Comparison of ENCODE assay signal across 8 mouse cellular contexts in the genomic region with DNA sequence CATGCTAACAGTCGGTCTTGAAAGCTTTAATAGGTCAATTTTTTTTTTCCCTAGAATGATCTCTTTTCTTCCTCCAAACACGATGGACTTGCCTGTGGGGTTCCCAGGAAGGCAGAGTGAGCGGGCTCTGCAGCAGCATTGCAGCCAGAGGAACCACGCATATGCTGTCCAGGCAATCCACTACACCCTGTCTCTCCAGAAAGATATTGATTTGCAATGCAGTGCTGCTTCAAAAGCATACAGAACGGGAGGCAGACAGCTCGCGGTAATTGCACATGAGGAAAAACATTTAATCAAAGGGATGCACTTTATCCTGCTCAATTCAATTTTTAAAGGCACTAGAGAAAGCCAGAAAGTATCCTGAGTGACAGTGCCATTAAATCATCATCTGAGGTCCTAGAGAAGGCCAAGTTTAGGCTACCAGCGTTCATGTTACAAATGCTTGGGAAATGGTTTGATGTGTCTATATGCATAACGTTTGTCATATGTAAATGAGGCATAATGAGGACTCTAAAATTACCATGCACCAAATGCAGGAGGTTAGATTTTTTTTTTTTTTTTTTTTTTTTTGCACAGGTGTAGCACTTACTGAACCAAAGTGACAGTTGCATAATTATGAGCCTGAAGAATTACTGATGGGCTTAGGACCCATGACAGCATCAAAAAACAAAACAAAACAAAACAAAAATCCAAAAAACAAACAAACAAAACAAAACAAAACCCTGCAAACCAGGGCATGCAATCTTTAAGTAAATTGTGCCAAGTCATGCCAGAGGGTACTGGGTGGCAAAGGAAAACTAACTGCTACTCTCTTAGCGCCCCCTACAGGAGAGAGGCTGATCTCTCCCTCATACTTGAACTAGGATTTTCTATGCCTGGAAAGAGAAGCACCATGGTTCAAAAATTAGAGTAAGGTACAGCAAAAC.
A peak's percentile ranks its signal among the peaks of the same experiment; 100 is the strongest.
DNase-seq lines count a peak whose midpoint lies in the region; ATAC-seq lines count a peak whose summit lies in the region.

No protein-coding gene starts in this region.

- ATAC-seq in forebrain, embryonic 11.5 days (replicated peaks; ENCODE audit: low FRiP score) = peak; percentile 78
- no peak for ATAC-seq in heart, embryonic 14.5 days (ENCODE audit: insufficient number of reproducible peaks, insufficient read depth, low FRiP score, low read depth)

- no peak overlapping the region for H3K4me3 ChIP-seq in forebrain, embryonic 11.5 days (ENCODE audit: low read depth, low read length)
- no peak overlapping the region for H3K4me3 ChIP-seq in forebrain, embryonic 10.5 days
- no peak overlapping the region for H3K4me3 ChIP-seq in embryonic facial prominence, embryonic 10.5 days
- no peak overlapping the region for H3K4me3 ChIP-seq in heart, embryonic 14.5 days (ENCODE audit: control insufficient read depth in 1 of 2, insufficient read depth in 1 of 2, low read depth in 1 of 2, low read length in 2 of 2)

- H3K9ac ChIP-seq in forebrain, embryonic 11.5 days (ENCODE audit: low read length) = no peak overlapping the region
- H3K9ac ChIP-seq in heart, embryonic 14.5 days (ENCODE audit: low read length) = no peak overlapping the region

- H3K36me3 ChIP-seq in forebrain, embryonic 11.5 days (ENCODE audit: control insufficient read depth, insufficient read depth, low read length) = no peaks in the 10 kb centered on the region
- H3K36me3 ChIP-seq in forebrain, embryonic 10.5 days (replicated peaks) = no peaks in the 10 kb centered on the region
- no peaks in the 10 kb centered on the region for H3K36me3 ChIP-seq in embryonic facial prominence, embryonic 10.5 days (replicated peaks)
- no peaks in the 10 kb centered on the region for H3K36me3 ChIP-seq in heart, embryonic 14.5 days (ENCODE audit: control insufficient read depth, insufficient read depth, low read length)

- peak; percentile 58 for DNase-seq in forebrain, embryonic 11.5 days (ENCODE audit: low spot score)
- DNase-seq in forebrain, embryonic 10.5 days (ENCODE audit: extremely low spot score, low spot score) = no peak
- DNase-seq in adrenal gland, postnatal 10 days = peak; percentile 80
- peak; percentile 26 for DNase-seq in embryonic facial prominence, embryonic 10.5 days (ENCODE audit: low spot score)
- DNase-seq in kidney, postnatal 25 days = peak; percentile 38 to 71
- DNase-seq in lung, adult 18-20 months = peak; percentile 56 to 75
- DNase-seq in retina, adult 2 months (ENCODE audit: low read depth, low spot score) = peak; percentile 49

- WGBS in forebrain, embryonic 11.5 days = 50% methylated on average over 10 of the region's 10 CpGs
- 59% methylated on average over 10 of the region's 10 CpGs for WGBS in forebrain, embryonic 10.5 days
- WGBS in embryonic facial prominence, embryonic 10.5 days = 54% methylated on average over 10 of the region's 10 CpGs
- WGBS in heart, embryonic 14.5 days = 40% methylated on average over 10 of the region's 10 CpGs

- H3K4me2 ChIP-seq in forebrain, embryonic 11.5 days (ENCODE audit: low read depth, low read length, severe bottlenecking) = no peak overlapping the region
- H3K4me2 ChIP-seq in heart, embryonic 14.5 days (ENCODE audit: low read length) = peak overlapping the region; percentile 34

- H3K4me1 ChIP-seq in forebrain, embryonic 11.5 days (replicated peaks; ENCODE audit: control insufficient read depth, insufficient read depth, low read length) = no peaks in the 10 kb centered on the region
- H3K4me1 ChIP-seq in forebrain, embryonic 10.5 days = peaks cover 18% of the 10 kb centered on the region
- H3K4me1 ChIP-seq in embryonic facial prominence, embryonic 10.5 days = peaks cover 23% of the 10 kb centered on the region
- H3K4me1 ChIP-seq in heart, embryonic 14.5 days (ENCODE audit: control insufficient read depth in 2 of 2, insufficient read depth in 2 of 2, low read length in 2 of 2) = peaks cover 8 to 20% of the 10 kb centered on the region in 2 experiments

- no peaks in the 10 kb centered on the region for H3K9me3 ChIP-seq in forebrain, embryonic 11.5 days (ENCODE audit: control insufficient read depth, low read length)
- no peaks in the 10 kb centered on the region for H3K9me3 ChIP-seq in forebrain, embryonic 10.5 days
- no peaks in the 10 kb centered on the region for H3K9me3 ChIP-seq in embryonic facial prominence, embryonic 10.5 days
- no peaks in the 10 kb centered on the region for H3K9me3 ChIP-seq in heart, embryonic 14.5 days (ENCODE audit: control insufficient read depth, low read length)

- no peak overlapping the region for H3K27ac ChIP-seq in forebrain, embryonic 11.5 days (ENCODE audit: low read depth, low read length)
- no peak overlapping the region for H3K27ac ChIP-seq in forebrain, embryonic 10.5 days
- no peak overlapping the region for H3K27ac ChIP-seq in embryonic facial prominence, embryonic 10.5 days (replicated peaks)
- H3K27ac ChIP-seq in heart, embryonic 14.5 days (replicated peaks in 1 of 2; ENCODE audit: control insufficient read depth in 1 of 2, insufficient read depth in 1 of 2, low read depth in 2 of 2, low read length in 2 of 2) = no peak overlapping the region

- no peaks in the 10 kb centered on the region for H3K27me3 ChIP-seq in forebrain, embryonic 11.5 days (ENCODE audit: control insufficient read depth, insufficient read depth, low read length)
- H3K27me3 ChIP-seq in forebrain, embryonic 10.5 days (ENCODE audit: poor library complexity, severe bottlenecking) = no peaks in the 10 kb centered on the region
- H3K27me3 ChIP-seq in embryonic facial prominence, embryonic 10.5 days (replicated peaks; ENCODE audit: low read depth, poor library complexity, severe bottlenecking) = no peaks in the 10 kb centered on the region
- H3K27me3 ChIP-seq in heart, embryonic 14.5 days (ENCODE audit: control insufficient read depth, insufficient read depth, low read length) = no peaks in the 10 kb centered on the region
